Mouse (Mus musculus): Measurements from ENCODE around the gene Gm6793. TPM values are rescaled to one million over a fixed set of nuclear protein-coding genes. Genes with fewer than 3 reads are reported as not detected.

Gm6793 gene
- polyA plus RNA-seq, 1 experiment from 2014 or later: 0.54 TPM

GRCm38 (mm10) chr8:112033071-112033470 is 18.2 kb upstream of the Gm6793 start:
- H3K9me3 ChIP-seq (ENCODE audit: control insufficient read depth, low read length): no peaks in the 10 kb centered on the region
- H3K4me1 ChIP-seq (ENCODE audit: control insufficient read depth, insufficient read depth, low read length): no peaks in the 10 kb centered on the region
- H3K27ac ChIP-seq (ENCODE audit: low read length): no peak overlapping the region
- ATAC-seq: no peak
- no peak overlapping the region for H3K4me2 ChIP-seq (ENCODE audit: low read depth, low read length)
- H3K4me3 ChIP-seq (ENCODE audit: low read length): no peak overlapping the region
- H3K27me3 ChIP-seq (replicated peaks; ENCODE audit: control insufficient read depth, insufficient read depth, low read length): no peaks in the 10 kb centered on the region
- H3K36me3 ChIP-seq (ENCODE audit: control insufficient read depth, insufficient read depth, low read length): no peaks in the 10 kb centered on the region
- no peak overlapping the region for H3K9ac ChIP-seq (ENCODE audit: low read depth, low read length)
- WGBS: 60% methylated on average over 7 of the region's 7 CpGs

GRCm38 (mm10) chr8:112030663-112031062 is 15.8 kb upstream of the Gm6793 start:
- 50% methylated on average over 6 of the region's 6 CpGs for WGBS
- Histone ChIP-seq H3K4me1 (ENCODE audit: control insufficient read depth, insufficient read depth, low read length) (no peaks in the 10 kb centered on the region), H3K27me3 (replicated peaks; ENCODE audit: control insufficient read depth, insufficient read depth, low read length) (no peaks in the 10 kb centered on the region), H3K9ac (ENCODE audit: low read depth, low read length) (no peak overlapping the region), H3K4me2 (ENCODE audit: low read depth, low read length) (no peak overlapping the region), H3K4me3 (ENCODE audit: low read length) (no peak overlapping the region), H3K36me3 (ENCODE audit: control insufficient read depth, insufficient read depth, low read length) (no peaks in the 10 kb centered on the region), H3K9me3 (ENCODE audit: control insufficient read depth, low read length) (no peaks in the 10 kb centered on the region), H3K27ac (ENCODE audit: low read length) (no peak overlapping the region)
- no peak for ATAC-seq

- Histone ChIP-seq H3K4me3 (ENCODE audit: low read length) (no peak overlapping the region), H3K9ac (ENCODE audit: low read depth, low read length) (no peak overlapping the region), H3K4me2 (ENCODE audit: low read depth, low read length) (no peak overlapping the region), H3K27me3 (replicated peaks; ENCODE audit: control insufficient read depth, insufficient read depth, low read length) (no peaks in the 10 kb centered on the region), H3K36me3 (ENCODE audit: control insufficient read depth, insufficient read depth, low read length) (no peaks in the 10 kb centered on the region), H3K27ac (ENCODE audit: low read length) (no peak overlapping the region), H3K4me1 (ENCODE audit: control insufficient read depth, insufficient read depth, low read length) (no peaks in the 10 kb centered on the region), H3K9me3 (ENCODE audit: control insufficient read depth, low read length) (no peaks in the 10 kb centered on the region)
- 80% methylated on average over 7 of the region's 7 CpGs for WGBS
- no peak for ATAC-seq
These were observed 14.6 kb upstream of the Gm6793 start for GRCm38 (mm10) chr8:112029455-112029854.

- Histone ChIP-seq H3K9me3 (ENCODE audit: control insufficient read depth, low read length) (no peaks in the 10 kb centered on the region), H3K9ac (ENCODE audit: low read depth, low read length) (peak overlapping the region; percentile 88), H3K4me3 (ENCODE audit: low read length) (peak overlapping the region; percentile 96), H3K36me3 (ENCODE audit: control insufficient read depth, insufficient read depth, low read length) (no peaks in the 10 kb centered on the region), H3K4me1 (ENCODE audit: control insufficient read depth, insufficient read depth, low read length) (peaks cover 18% of the 10 kb centered on the region), H3K27me3 (replicated peaks; ENCODE audit: control insufficient read depth, insufficient read depth, low read length) (no peaks in the 10 kb centered on the region), H3K4me2 (ENCODE audit: low read depth, low read length) (peak overlapping the region; percentile 83), H3K27ac (ENCODE audit: low read length) (peak overlapping the region; percentile 82)
- ATAC-seq: peak; percentile 62
- under 1% methylated on average over 40 of the region's 40 CpGs for WGBS
These were observed 3.0 kb downstream of the Gm6793 start for GRCm38 (mm10) chr8:112011816-112012242.

GRCm38 (mm10) chr8:112010997-112011815 is 3.6 kb downstream of the Gm6793 start, which contains the start of the genes Kars and Terf2ip:
Gene Kars, minus strand, starts transcription at chr8:112011323.
Gene Terf2ip, plus strand, starts transcription at chr8:112011398.
- peak; percentile 94 for ATAC-seq
- Histone ChIP-seq H3K27ac (ENCODE audit: low read length) (peak within 1 kb of the TSS; percentile 82), H3K4me1 (ENCODE audit: control insufficient read depth, insufficient read depth, low read length) (peaks cover 18% of the 10 kb centered on the region), H3K9me3 (ENCODE audit: control insufficient read depth, low read length) (no peaks in the 10 kb centered on the region), H3K36me3 (ENCODE audit: control insufficient read depth, insufficient read depth, low read length) (no peaks in the 10 kb centered on the region), H3K27me3 (replicated peaks; ENCODE audit: control insufficient read depth, insufficient read depth, low read length) (no peaks in the 10 kb centered on the region), H3K4me3 (ENCODE audit: low read length) (peak within 1 kb of the TSS; percentile 96), H3K9ac (ENCODE audit: low read depth, low read length) (peak within 1 kb of the TSS; percentile 88), H3K4me2 (ENCODE audit: low read depth, low read length) (peak within 1 kb of the TSS; percentile 83)
- WGBS: under 1% methylated on average over 61 of the region's 61 CpGs

- Histone ChIP-seq H3K9ac (ENCODE audit: low read depth, low read length) (no peak overlapping the region), H3K4me1 (ENCODE audit: control insufficient read depth, insufficient read depth, low read length) (peaks cover 18% of the 10 kb centered on the region), H3K36me3 (ENCODE audit: control insufficient read depth, insufficient read depth, low read length) (peaks cover 11% of the 10 kb centered on the region), H3K27me3 (replicated peaks; ENCODE audit: control insufficient read depth, insufficient read depth, low read length) (no peaks in the 10 kb centered on the region), H3K9me3 (ENCODE audit: control insufficient read depth, low read length) (no peaks in the 10 kb centered on the region), H3K4me2 (ENCODE audit: low read depth, low read length) (no peak overlapping the region), H3K27ac (ENCODE audit: low read length) (no peak overlapping the region), H3K4me3 (ENCODE audit: low read length) (no peak overlapping the region)
- ATAC-seq: no peak
- 92% methylated on average over 7 of the region's 7 CpGs for WGBS
These were observed 5.3 kb downstream of the Gm6793 start for GRCm38 (mm10) chr8:112009558-112009957.

- 84% methylated on average over 2 of the region's 2 CpGs for WGBS
- H3K27me3 ChIP-seq (replicated peaks; ENCODE audit: control insufficient read depth, insufficient read depth, low read length): no peaks in the 10 kb centered on the region
- peaks cover 11% of the 10 kb centered on the region for H3K4me1 ChIP-seq (ENCODE audit: control insufficient read depth, insufficient read depth, low read length)
- no peak for ATAC-seq
- no peak overlapping the region for H3K9ac ChIP-seq (ENCODE audit: low read depth, low read length)
- peaks cover 16% of the 10 kb centered on the region for H3K36me3 ChIP-seq (ENCODE audit: control insufficient read depth, insufficient read depth, low read length)
- H3K27ac ChIP-seq (ENCODE audit: low read length): no peak overlapping the region
- no peak overlapping the region for H3K4me2 ChIP-seq (ENCODE audit: low read depth, low read length)
- H3K9me3 ChIP-seq (ENCODE audit: control insufficient read depth, low read length): no peaks in the 10 kb centered on the region
- no peak overlapping the region for H3K4me3 ChIP-seq (ENCODE audit: low read length)
These were observed 7.2 kb downstream of the Gm6793 start for GRCm38 (mm10) chr8:112007669-112008068.

GRCm38 (mm10) chr8:112005601-112006000 is 9.2 kb downstream of the Gm6793 start:
- no peak overlapping the region for H3K4me3 ChIP-seq (ENCODE audit: low read length)
- 92% methylated on average over 6 of the region's 6 CpGs for WGBS

GRCm38 (mm10) chr8:112004754-112005153 is 10.1 kb downstream of the Gm6793 start:
- Histone ChIP-seq H3K4me1 (ENCODE audit: control insufficient read depth, insufficient read depth, low read length) (peaks cover 3% of the 10 kb centered on the region; the same call in 1 of the 2 replicates), H3K9me3 (ENCODE audit: control insufficient read depth, low read length) (no peaks in the 10 kb centered on the region), H3K27me3 (replicated peaks; ENCODE audit: control insufficient read depth, insufficient read depth, low read length) (no peaks in the 10 kb centered on the region), H3K9ac (ENCODE audit: low read depth, low read length) (no peak overlapping the region), H3K4me3 (ENCODE audit: low read length) (no peak overlapping the region), H3K36me3 (ENCODE audit: control insufficient read depth, insufficient read depth, low read length) (peaks cover 33% of the 10 kb centered on the region), H3K27ac (ENCODE audit: low read length) (no peak overlapping the region), H3K4me2 (ENCODE audit: low read depth, low read length) (no peak overlapping the region)
- no peak for ATAC-seq

More at GRCm38 (mm10) chr8:112005601-112006000, 9.2 kb downstream of the Gm6793 start:
- no peak overlapping the region for H3K4me2 ChIP-seq (ENCODE audit: low read depth, low read length)
- no peak for ATAC-seq
- peaks cover 25% of the 10 kb centered on the region for H3K36me3 ChIP-seq (ENCODE audit: control insufficient read depth, insufficient read depth, low read length)
- H3K4me1 ChIP-seq (ENCODE audit: control insufficient read depth, insufficient read depth, low read length): peaks cover 8% of the 10 kb centered on the region
- H3K27me3 ChIP-seq (replicated peaks; ENCODE audit: control insufficient read depth, insufficient read depth, low read length): no peaks in the 10 kb centered on the region
- no peak overlapping the region for H3K9ac ChIP-seq (ENCODE audit: low read depth, low read length)
- no peak overlapping the region for H3K27ac ChIP-seq (ENCODE audit: low read length)
- H3K9me3 ChIP-seq (ENCODE audit: control insufficient read depth, low read length): no peaks in the 10 kb centered on the region

Data from intestine, embryonic 16.5 days (tissue).